Mouse (Mus musculus) heart, embryonic 11.5 days (tissue): Measurements from ENCODE around the gene Hfe2. TPM values are rescaled to one million over a fixed set of nuclear protein-coding genes. Genes with fewer than 3 reads are reported as not detected.
"Not testable (repeated sequence)": the region's sequence is repeated elsewhere in the genome, so short reads cannot be mapped to it uniquely, and the experiment has no call there.

Experiments
- ATAC-seq: fragments of 200-750 bp; cut with Nextera tagmentation; replicated peaks from 2 replicates; pipeline ENCODE4 v1.8.0; 2017; ENCODE audit warnings: moderate library complexity; ENCODE audit not compliant: insufficient number of reproducible peaks, low FRiP score, low TSS enrichment
- H3K27ac ChIP-seq: fragments of 300-500 bp; sonication (generic); 2 replicates; pipeline ENCODE4 v1.5.1; 2014; ENCODE audit warnings: mild to moderate bottlenecking, low read depth, low read length
- H3K27me3 ChIP-seq: fragments of 300-500 bp; sonication (generic); 2 replicates; pipeline ENCODE4 v1.6.1; 2014; ENCODE audit warnings: mild to moderate bottlenecking, low read length, mixed read lengths; ENCODE audit not compliant: control insufficient read depth, insufficient read depth
- H3K36me3 ChIP-seq: fragments of 300-500 bp; sonication (generic); 2 replicates; pipeline ENCODE4 v1.6.1; 2014; ENCODE audit warnings: mild to moderate bottlenecking, low read length, moderate library complexity, mixed read lengths; ENCODE audit not compliant: control insufficient read depth, insufficient read depth
- H3K4me1 ChIP-seq: fragments of 300-500 bp; sonication (generic); 2 replicates; pipeline ENCODE4 v1.6.1; 2014; ENCODE audit warnings: low read length; ENCODE audit not compliant: control insufficient read depth, insufficient read depth
- H3K4me2 ChIP-seq: fragments of 300-500 bp; sonication (generic); 2 replicates; pipeline ENCODE4 v1.6.1; 2014; ENCODE audit warnings: mild to moderate bottlenecking, moderate library complexity
- H3K4me3 ChIP-seq: fragments of 300-500 bp; sonication (generic); 2 replicates; pipeline ENCODE4 v1.5.1; 2014; ENCODE audit warnings: low read depth, low read length
- H3K9ac ChIP-seq: fragments of 300-500 bp; sonication (generic); 2 replicates; pipeline ENCODE4 v1.6.1; 2014; ENCODE audit warnings: mild to moderate bottlenecking, low read depth, low read length, moderate library complexity
- H3K9me3 ChIP-seq: fragments of 300-500 bp; sonication (generic); replicated peaks from 2 replicates; pipeline ENCODE4 v1.6.1; 2016; ENCODE audit warnings: low read length; ENCODE audit not compliant: control insufficient read depth
- WGBS: fragments of 180-500 bp; shearing (Covaris S2); extraction: QIAGEN DNeasy Blood & Tissue Kit; methylation state at CpG from one replicate; pipeline ENCODE4 v1.1.7; 2014; ENCODE audit not compliant: insufficient replicate concordance; 5-methylcytosine and 5-hydroxymethylcytosine counted together
- polyA plus RNA-seq: library from polyadenylated mRNA; unstranded; fragments of >200 nt; fragmentation: Nextera tagmentation; extraction: Ambion mirVana; gene quantifications from 2 replicates; pipeline ENCODE4 v1.2.1, GENCODE M21; 2014

Gene Hfe2
- polyA plus RNA-seq, 1 experiment from 2014 or later, result 7.4 TPM

DNA sequence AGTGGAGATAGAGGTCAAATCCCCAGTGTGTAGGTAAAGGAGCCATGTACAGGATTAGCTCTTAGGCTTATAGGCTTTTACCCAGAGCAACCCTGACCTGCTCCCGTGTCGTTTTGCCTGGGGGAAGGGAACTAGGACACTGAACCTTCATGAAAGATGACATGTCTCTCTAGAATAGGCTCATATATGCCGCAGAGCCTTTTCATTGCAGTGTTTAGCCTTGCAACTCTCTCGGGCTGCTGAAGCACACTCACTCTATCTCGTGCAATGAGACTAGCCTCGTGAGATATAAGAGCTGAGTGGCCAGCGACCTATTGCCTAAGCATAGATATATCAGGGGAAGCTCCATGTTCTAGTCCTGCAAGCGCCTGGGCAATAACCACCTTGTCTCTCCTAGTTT is 35.3 kb upstream of the Hfe2 start:
- H3K4me3 ChIP-seq, H3K4me2 ChIP-seq, H3K36me3 ChIP-seq, H3K9ac ChIP-seq, H3K9me3 ChIP-seq, ATAC-seq, H3K4me1 ChIP-seq, H3K27me3 ChIP-seq: not testable (repeated sequence)
- H3K27ac ChIP-seq, result peak overlapping the region; percentile 54; the same call in 1 of the 2 replicates
- 63% methylated on average over 5 of the region's 8 CpGs for WGBS

DNA sequence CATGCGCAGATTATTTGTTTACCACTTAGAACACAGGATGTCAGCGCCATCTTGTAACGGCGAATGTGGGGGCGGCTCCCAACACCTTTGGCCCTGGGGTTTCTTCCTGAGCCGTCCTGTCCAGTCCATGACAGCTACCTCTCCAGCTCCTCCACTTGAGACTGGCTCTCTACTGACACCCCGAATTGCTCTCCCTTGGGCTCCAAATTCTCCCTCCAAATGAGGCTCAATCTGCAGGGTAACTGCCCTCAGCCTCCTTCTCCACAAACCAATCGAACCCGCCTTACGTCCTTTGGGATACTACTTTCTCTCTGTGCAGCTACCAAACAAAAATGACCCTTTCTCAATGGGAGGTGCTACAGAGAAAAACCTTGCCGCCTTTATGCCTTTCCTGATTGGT is 30.5 kb upstream of the Hfe2 start:
- ATAC-seq, H3K27me3 ChIP-seq, H3K4me1 ChIP-seq, H3K36me3 ChIP-seq, H3K9ac ChIP-seq, H3K4me2 ChIP-seq, H3K9me3 ChIP-seq, H3K27ac ChIP-seq, H3K4me3 ChIP-seq: not testable (repeated sequence)
- WGBS, result 92% methylated on average over 5 of the region's 11 CpGs

DNA sequence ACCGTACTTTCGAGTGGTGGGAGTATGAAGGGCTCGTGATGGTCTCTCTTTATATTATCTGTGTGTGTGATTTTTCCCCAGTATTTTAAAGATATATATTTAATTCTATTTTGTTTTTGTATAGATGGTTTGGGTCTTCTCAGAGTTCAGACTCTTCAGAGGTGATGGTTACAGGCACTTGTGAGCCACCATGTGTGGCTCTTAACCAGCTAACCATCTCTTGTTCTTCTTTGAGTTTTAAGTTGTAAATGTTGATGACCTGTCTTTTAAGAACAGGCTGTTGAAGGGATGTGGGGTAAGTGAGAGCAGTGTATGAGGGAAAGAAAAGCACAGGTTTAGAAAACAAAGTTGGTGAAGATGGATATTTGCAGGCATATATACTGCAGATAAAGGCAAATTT is 30.1 kb upstream of the Hfe2 start:
- Histone ChIP-seq H3K9me3 (no peaks in the 10 kb centered on the region), H3K9ac (no peak overlapping the region), H3K4me2 (no peak overlapping the region), H3K4me3 (no peak overlapping the region), H3K36me3 (no peaks in the 10 kb centered on the region), H3K27me3 (no peaks in the 10 kb centered on the region), H3K27ac (no peak overlapping the region), H3K4me1 (no peaks in the 10 kb centered on the region)
- 93% methylated on average over 3 of the region's 3 CpGs for WGBS
- ATAC-seq, result no peak

DNA sequence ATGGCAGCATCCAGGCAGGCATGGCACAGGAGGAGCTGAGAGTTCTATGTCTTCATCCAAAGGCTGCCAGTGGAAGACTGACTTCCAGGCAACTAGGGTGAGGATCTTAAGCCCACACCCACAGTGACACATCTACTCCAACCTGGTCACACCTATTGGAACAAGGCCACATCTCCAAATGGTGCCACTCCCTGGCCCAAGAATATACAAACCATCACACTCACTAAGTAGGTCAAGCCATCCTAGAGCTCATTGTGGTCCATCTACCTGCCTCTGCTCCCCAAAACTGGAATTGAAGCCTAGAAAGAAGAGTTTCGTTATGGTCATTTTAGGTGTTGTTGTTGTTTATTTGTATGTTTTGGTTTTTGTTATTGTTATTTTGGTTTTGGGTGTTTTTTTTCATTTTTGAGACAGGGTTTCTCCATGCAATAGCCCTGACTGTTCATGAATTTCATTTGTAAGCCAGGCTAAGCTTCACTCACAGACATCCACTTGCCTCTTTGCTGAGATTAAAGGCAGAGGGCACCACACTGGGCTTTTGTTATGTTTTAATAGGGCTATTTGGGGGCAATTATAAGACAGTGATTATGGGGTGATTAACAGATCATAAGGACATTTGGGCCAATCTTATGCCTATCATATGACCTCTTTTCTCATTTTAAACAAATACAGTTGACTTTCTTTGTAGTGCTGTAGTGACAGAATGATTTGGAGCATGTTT is 29.3 kb upstream of the Hfe2 start:
- Histone ChIP-seq H3K4me1 (no peaks in the 10 kb centered on the region), H3K9me3 (no peaks in the 10 kb centered on the region), H3K9ac (no peak overlapping the region), H3K4me3 (no peak overlapping the region), H3K27me3 (no peaks in the 10 kb centered on the region), H3K4me2 (no peak overlapping the region), H3K36me3 (no peaks in the 10 kb centered on the region), H3K27ac (no peak overlapping the region)
- 81% methylated on average over 1 of the region's 1 CpGs for WGBS
- ATAC-seq, result no peak

DNA sequence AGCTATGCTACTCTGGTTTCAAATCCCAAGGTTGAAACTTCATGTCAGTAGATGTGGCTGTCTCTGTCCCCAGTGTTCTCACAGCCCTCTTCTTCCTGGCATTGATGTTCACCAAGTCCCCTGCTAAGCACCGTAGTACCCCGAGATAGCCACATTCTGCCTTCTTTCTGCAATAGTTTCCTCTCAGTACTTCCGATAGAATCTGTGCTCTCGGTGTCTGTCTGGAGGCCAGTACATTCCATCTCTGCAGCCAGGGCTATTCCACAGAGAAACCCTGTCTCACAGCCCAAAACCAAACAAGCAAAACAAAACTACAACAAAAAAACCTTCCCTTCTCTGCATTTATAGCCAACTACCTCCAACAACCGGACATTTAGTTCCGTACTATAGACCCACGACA is 28.8 kb upstream of the Hfe2 start:
- Histone ChIP-seq H3K9me3 (no peaks in the 10 kb centered on the region), H3K4me2 (peak overlapping the region; percentile 91), H3K27ac (no peak overlapping the region), H3K4me3 (no peak overlapping the region), H3K36me3 (no peaks in the 10 kb centered on the region), H3K27me3 (no peaks in the 10 kb centered on the region), H3K9ac (no peak overlapping the region), H3K4me1 (no peaks in the 10 kb centered on the region)
- ATAC-seq, result no peak
- 73% methylated on average over 7 of the region's 7 CpGs for WGBS

DNA sequence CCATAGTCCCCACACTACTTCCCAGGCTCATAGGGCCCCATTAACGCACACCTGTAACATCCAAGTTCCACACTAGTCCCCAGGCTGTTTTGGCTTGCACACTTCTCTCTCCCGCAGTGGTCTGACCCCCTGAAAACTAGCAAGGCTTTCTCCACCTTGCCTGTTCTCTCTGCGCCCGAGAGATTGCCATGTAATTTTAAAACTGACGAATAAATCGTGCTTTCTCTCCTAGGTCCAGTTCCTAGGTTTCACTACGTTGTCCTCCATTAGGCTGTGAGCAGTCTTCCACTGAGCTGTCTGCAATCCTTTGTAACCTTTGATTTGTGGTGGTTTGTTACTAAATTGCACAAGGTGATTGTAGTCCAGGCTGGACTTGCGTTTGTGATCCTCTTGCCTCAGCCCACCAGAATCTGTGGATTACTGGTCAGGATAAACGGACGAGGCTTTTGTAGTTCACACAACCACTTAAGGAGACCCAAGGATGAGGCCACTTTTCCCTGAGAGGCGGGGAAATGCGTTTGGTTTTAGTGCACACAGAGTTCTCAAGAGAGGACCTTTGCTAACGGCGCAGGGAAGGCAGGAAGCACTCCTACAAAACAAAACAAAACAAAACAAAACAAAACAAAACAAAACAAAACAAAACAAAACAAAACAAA is 28.2 kb upstream of the Hfe2 start:
- not testable (repeated sequence) for H3K4me1 ChIP-seq, H3K9me3 ChIP-seq, H3K27me3 ChIP-seq, H3K27ac ChIP-seq, H3K36me3 ChIP-seq, ATAC-seq
- 12% methylated on average over 14 of the region's 14 CpGs for WGBS
- H3K4me2 ChIP-seq, result peak overlapping the region; percentile 91
- H3K9ac ChIP-seq, result peak overlapping the region; percentile 61; the same call in 1 of the 2 replicates
- peak overlapping the region; percentile 59 for H3K4me3 ChIP-seq

DNA sequence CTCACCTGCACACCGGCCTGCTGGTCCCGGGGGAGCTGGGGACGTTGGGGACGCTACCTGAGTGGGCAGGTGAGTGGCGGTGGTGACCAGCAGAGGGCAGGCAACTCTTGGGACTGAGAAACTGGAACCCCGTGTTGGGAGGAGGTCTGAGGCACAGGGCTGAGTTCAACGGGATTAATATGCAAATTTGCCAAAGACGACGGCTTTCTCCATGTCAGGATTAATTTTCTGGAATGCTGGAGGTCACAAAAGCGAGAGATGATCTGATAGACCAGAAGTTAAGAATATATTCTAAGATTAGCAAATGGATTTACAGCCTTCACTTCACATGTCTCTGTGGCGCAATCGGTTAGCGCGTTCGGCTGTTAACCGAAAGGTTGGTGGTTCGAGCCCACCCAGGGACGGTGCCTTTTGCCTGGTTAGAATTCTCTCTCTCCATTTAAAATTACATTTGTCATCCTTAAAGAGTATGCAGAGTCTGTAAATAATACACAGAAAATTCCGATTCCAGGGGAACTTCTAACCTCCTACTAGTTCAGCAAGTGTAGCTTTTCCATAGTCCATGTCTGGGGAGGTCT is 27.4 kb upstream of the Hfe2 start:
- Histone ChIP-seq H3K27ac (no peak overlapping the region), H3K9me3 (no peaks in the 10 kb centered on the region), H3K27me3 (no peaks in the 10 kb centered on the region), H3K4me1 (no peaks in the 10 kb centered on the region), H3K4me3 (peak overlapping the region; percentile 59), H3K9ac (peak overlapping the region; percentile 61; the same call in 1 of the 2 replicates), H3K36me3 (no peaks in the 10 kb centered on the region), H3K4me2 (peak overlapping the region; percentile 91)
- ATAC-seq, result peak; percentile 31; the same call in 1 of the 2 replicates
- under 1% methylated on average over 19 of the region's 19 CpGs for whole genome bisulfite sequencing

DNA sequence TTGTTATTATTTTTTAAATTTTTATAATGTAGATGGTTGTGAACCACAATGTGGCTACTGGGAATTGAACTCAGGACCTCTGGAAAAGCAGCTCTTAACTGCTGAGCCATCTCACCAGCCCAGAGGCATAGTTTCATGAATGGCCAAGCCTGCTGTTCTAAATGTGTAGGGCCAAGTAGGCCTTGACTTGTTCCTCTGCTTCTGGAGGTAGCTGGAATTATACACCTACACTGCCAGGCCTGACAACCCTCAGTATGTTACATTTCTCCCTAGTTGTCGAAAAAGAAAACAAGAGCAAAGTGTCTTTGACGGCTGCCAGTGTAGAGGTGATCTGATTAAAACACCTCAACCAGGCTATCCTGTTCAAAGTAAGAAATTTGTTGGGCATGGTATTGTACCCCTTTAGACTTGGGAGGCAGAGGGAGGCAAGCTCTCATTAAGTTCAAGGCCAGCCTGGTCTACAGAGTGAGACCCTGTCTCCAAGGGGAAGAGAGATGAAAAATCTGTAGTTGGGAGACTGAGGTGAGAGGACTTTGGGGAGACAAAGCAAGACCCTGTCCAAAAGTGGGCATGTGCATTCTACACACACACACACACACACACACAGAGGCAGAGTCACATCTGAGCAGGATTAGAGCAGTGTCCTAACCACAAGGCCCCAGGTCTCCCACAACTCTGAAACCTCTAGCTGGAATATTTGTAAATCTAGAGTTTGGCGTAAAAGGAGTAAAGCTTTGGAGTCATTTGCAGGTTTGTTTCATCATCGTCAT is 26.3 kb upstream of the Hfe2 start:
- 82% methylated on average over 4 of the region's 4 CpGs for WGBS
- no peak overlapping the region for H3K4me3 ChIP-seq

More for the DNA sequence above, 26.3 kb upstream of the Hfe2 start:
- Histone ChIP-seq H3K4me1 (no peaks in the 10 kb centered on the region), H3K4me2 (no peak overlapping the region; the same call in 1 of the 2 replicates), H3K27me3 (no peaks in the 10 kb centered on the region), H3K27ac (no peak overlapping the region), H3K9ac (no peak overlapping the region), H3K9me3 (no peaks in the 10 kb centered on the region), H3K36me3 (no peaks in the 10 kb centered on the region)
- no peak for ATAC-seq
